Mouse (Mus musculus): ENCODE results near the gene Pard3. TPM values are rescaled to one million over a fixed set of nuclear protein-coding genes. Genes with fewer than 3 reads are reported as not detected.

The Pard3 gene
- polyA plus RNA-seq, 1 experiment from 2014 or later: 7.0 TPM

- Histone ChIP-seq H3K27ac (ENCODE audit: low read length) (no peak overlapping the region), H3K4me1 (ENCODE audit: control insufficient read depth, low read depth, low read length) (no peaks in the 10 kb centered on the region), H3K9me3 (replicated peaks; ENCODE audit: control insufficient read depth, low read length) (no peaks in the 10 kb centered on the region), H3K36me3 (ENCODE audit: control insufficient read depth, insufficient read depth) (no peaks in the 10 kb centered on the region), H3K4me2 (ENCODE audit: low read depth, low read length) (no peak overlapping the region), H3K9ac (ENCODE audit: low read depth, low read length) (no peak overlapping the region), H3K4me3 (ENCODE audit: low read depth, low read length) (no peak overlapping the region), H3K27me3 (ENCODE audit: control insufficient read depth, insufficient read depth, low read depth, low read length) (no peaks in the 10 kb centered on the region)
- peak; percentile 45; the same call in 1 of the 2 replicates for ATAC-seq (ENCODE audit: low read depth)
- 17% methylated on average over 5 of the region's 5 CpGs for WGBS (ENCODE audit: insufficient replicate concordance)
Measured at GRCm38 (mm10) chr8:127563634-127564033, 499.9 kb downstream of the Pard3 start.

GRCm38 (mm10) chr8:127564426-127564825, 500.7 kb downstream of the Pard3 start:
- 66% methylated on average over 4 of the region's 4 CpGs for WGBS (ENCODE audit: insufficient replicate concordance)
- ATAC-seq (ENCODE audit: low read depth): no peak

GRCm38 (mm10) chr8:127569212-127569611, 505.5 kb downstream of the Pard3 start:
- Histone ChIP-seq H3K4me2 (ENCODE audit: low read depth, low read length) (no peak overlapping the region), H3K9me3 (replicated peaks; ENCODE audit: control insufficient read depth, low read length) (no peaks in the 10 kb centered on the region), H3K27me3 (ENCODE audit: control insufficient read depth, insufficient read depth, low read depth, low read length) (no peaks in the 10 kb centered on the region), H3K4me3 (ENCODE audit: low read depth, low read length) (no peak overlapping the region), H3K36me3 (ENCODE audit: control insufficient read depth, insufficient read depth) (no peaks in the 10 kb centered on the region), H3K27ac (ENCODE audit: low read length) (no peak overlapping the region), H3K9ac (ENCODE audit: low read depth, low read length) (no peak overlapping the region), H3K4me1 (ENCODE audit: control insufficient read depth, low read depth, low read length) (no peaks in the 10 kb centered on the region)
- 73% methylated on average over 5 of the region's 5 CpGs for WGBS (ENCODE audit: insufficient replicate concordance)
- ATAC-seq (ENCODE audit: low read depth): no peak

More at GRCm38 (mm10) chr8:127564426-127564825, 500.7 kb downstream of the Pard3 start:
- H3K4me1 ChIP-seq (ENCODE audit: control insufficient read depth, low read depth, low read length): no peaks in the 10 kb centered on the region
- no peak overlapping the region for H3K4me3 ChIP-seq (ENCODE audit: low read depth, low read length)
- H3K9me3 ChIP-seq (replicated peaks; ENCODE audit: control insufficient read depth, low read length): no peaks in the 10 kb centered on the region
- H3K27me3 ChIP-seq (ENCODE audit: control insufficient read depth, insufficient read depth, low read depth, low read length): no peaks in the 10 kb centered on the region
- no peaks in the 10 kb centered on the region for H3K36me3 ChIP-seq (ENCODE audit: control insufficient read depth, insufficient read depth)
- no peak overlapping the region for H3K27ac ChIP-seq (ENCODE audit: low read length)
- H3K9ac ChIP-seq (ENCODE audit: low read depth, low read length): no peak overlapping the region
- no peak overlapping the region for H3K4me2 ChIP-seq (ENCODE audit: low read depth, low read length)

- ATAC-seq (ENCODE audit: low read depth): no peak
- no peaks in the 10 kb centered on the region for H3K27me3 ChIP-seq (ENCODE audit: control insufficient read depth, insufficient read depth, low read depth, low read length)
- no peaks in the 10 kb centered on the region for H3K4me1 ChIP-seq (ENCODE audit: control insufficient read depth, low read depth, low read length)
- 58% methylated on average over 1 of the region's 1 CpGs for WGBS (ENCODE audit: insufficient replicate concordance)
- no peaks in the 10 kb centered on the region for H3K9me3 ChIP-seq (replicated peaks; ENCODE audit: control insufficient read depth, low read length)
- H3K27ac ChIP-seq (ENCODE audit: low read length): no peak overlapping the region
- H3K4me3 ChIP-seq (ENCODE audit: low read depth, low read length): no peak overlapping the region
- H3K9ac ChIP-seq (ENCODE audit: low read depth, low read length): no peak overlapping the region
- no peaks in the 10 kb centered on the region for H3K36me3 ChIP-seq (ENCODE audit: control insufficient read depth, insufficient read depth)
- no peak overlapping the region for H3K4me2 ChIP-seq (ENCODE audit: low read depth, low read length)
Measured at GRCm38 (mm10) chr8:127570527-127570926, 506.8 kb downstream of the Pard3 start.

DNA sequence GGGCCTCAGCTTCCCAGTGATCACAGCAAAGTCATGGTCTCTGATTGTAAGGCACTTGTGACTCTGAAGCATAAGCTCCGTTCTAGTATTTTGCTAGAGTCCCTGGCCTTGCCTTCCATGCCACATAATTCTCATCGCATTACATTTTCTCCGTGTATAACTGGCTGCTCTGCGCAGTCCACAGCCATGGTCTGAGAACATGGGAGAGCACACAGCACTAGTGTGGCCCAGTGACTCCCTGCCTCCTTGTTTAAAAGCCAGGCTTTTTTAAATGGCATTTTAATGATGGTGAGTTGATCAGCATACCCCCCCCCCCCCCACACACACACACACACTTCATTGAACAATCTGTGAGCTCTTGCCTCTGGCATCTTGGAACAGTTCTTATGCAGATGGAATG, 508.8 kb downstream of the Pard3 start:
- H3K4me2 ChIP-seq (ENCODE audit: low read depth, low read length): no peak overlapping the region
- no peak for ATAC-seq (ENCODE audit: low read depth)
- no peaks in the 10 kb centered on the region for H3K4me1 ChIP-seq (ENCODE audit: control insufficient read depth, low read depth, low read length)
- no peak overlapping the region for H3K27ac ChIP-seq (ENCODE audit: low read length)
- H3K4me3 ChIP-seq (ENCODE audit: low read depth, low read length): no peak overlapping the region
- no peaks in the 10 kb centered on the region for H3K9me3 ChIP-seq (replicated peaks; ENCODE audit: control insufficient read depth, low read length)
- no peaks in the 10 kb centered on the region for H3K27me3 ChIP-seq (ENCODE audit: control insufficient read depth, insufficient read depth, low read depth, low read length)
- H3K36me3 ChIP-seq (ENCODE audit: control insufficient read depth, insufficient read depth): no peaks in the 10 kb centered on the region
- WGBS (ENCODE audit: insufficient replicate concordance): 78% methylated on average over 4 of the region's 4 CpGs
- H3K9ac ChIP-seq (ENCODE audit: low read depth, low read length): no peak overlapping the region

GRCm38 (mm10) chr8:127576657-127577056, 513.0 kb downstream of the Pard3 start:
- Histone ChIP-seq H3K9ac (ENCODE audit: low read depth, low read length) (no peak overlapping the region), H3K27me3 (ENCODE audit: control insufficient read depth, insufficient read depth, low read depth, low read length) (no peaks in the 10 kb centered on the region), H3K27ac (ENCODE audit: low read length) (no peak overlapping the region), H3K4me3 (ENCODE audit: low read depth, low read length) (no peak overlapping the region), H3K9me3 (replicated peaks; ENCODE audit: control insufficient read depth, low read length) (no peaks in the 10 kb centered on the region), H3K4me2 (ENCODE audit: low read depth, low read length) (no peak overlapping the region), H3K4me1 (ENCODE audit: control insufficient read depth, low read depth, low read length) (no peaks in the 10 kb centered on the region), H3K36me3 (ENCODE audit: control insufficient read depth, insufficient read depth) (no peaks in the 10 kb centered on the region)
- WGBS (ENCODE audit: insufficient replicate concordance): 46% methylated on average over 4 of the region's 4 CpGs
- no peak for ATAC-seq (ENCODE audit: low read depth)

- Histone ChIP-seq H3K27me3 (ENCODE audit: control insufficient read depth, insufficient read depth, low read depth, low read length) (no peaks in the 10 kb centered on the region), H3K4me1 (ENCODE audit: control insufficient read depth, low read depth, low read length) (no peaks in the 10 kb centered on the region), H3K9ac (ENCODE audit: low read depth, low read length) (no peak overlapping the region), H3K27ac (ENCODE audit: low read length) (no peak overlapping the region), H3K4me3 (ENCODE audit: low read depth, low read length) (no peak overlapping the region), H3K9me3 (replicated peaks; ENCODE audit: control insufficient read depth, low read length) (no peaks in the 10 kb centered on the region), H3K36me3 (ENCODE audit: control insufficient read depth, insufficient read depth) (no peaks in the 10 kb centered on the region), H3K4me2 (ENCODE audit: low read depth, low read length) (no peak overlapping the region)
- ATAC-seq (ENCODE audit: low read depth): no peak
- 69% methylated on average over 6 of the region's 6 CpGs for WGBS (ENCODE audit: insufficient replicate concordance)
Measured at GRCm38 (mm10) chr8:127577656-127578055, 514.0 kb downstream of the Pard3 start.

- 76% methylated on average over 9 of the region's 9 CpGs for WGBS (ENCODE audit: insufficient replicate concordance)
- no peaks in the 10 kb centered on the region for H3K36me3 ChIP-seq (ENCODE audit: control insufficient read depth, insufficient read depth)
- no peaks in the 10 kb centered on the region for H3K4me1 ChIP-seq (ENCODE audit: control insufficient read depth, low read depth, low read length)
- H3K27ac ChIP-seq (ENCODE audit: low read length): no peak overlapping the region
- no peak overlapping the region for H3K4me2 ChIP-seq (ENCODE audit: low read depth, low read length)
- H3K4me3 ChIP-seq (ENCODE audit: low read depth, low read length): no peak overlapping the region
- no peaks in the 10 kb centered on the region for H3K27me3 ChIP-seq (ENCODE audit: control insufficient read depth, insufficient read depth, low read depth, low read length)
- H3K9ac ChIP-seq (ENCODE audit: low read depth, low read length): no peak overlapping the region
- H3K9me3 ChIP-seq (replicated peaks; ENCODE audit: control insufficient read depth, low read length): no peaks in the 10 kb centered on the region
- no peak for ATAC-seq (ENCODE audit: low read depth)
Measured at GRCm38 (mm10) chr8:127579436-127579835, 515.7 kb downstream of the Pard3 start.

GRCm38 (mm10) chr8:127583429-127583828, 519.7 kb downstream of the Pard3 start:
- H3K4me1 ChIP-seq (ENCODE audit: control insufficient read depth, low read depth, low read length): no peaks in the 10 kb centered on the region
- no peak for ATAC-seq (ENCODE audit: low read depth)
- H3K9me3 ChIP-seq (replicated peaks; ENCODE audit: control insufficient read depth, low read length): no peaks in the 10 kb centered on the region
- no peaks in the 10 kb centered on the region for H3K27me3 ChIP-seq (ENCODE audit: control insufficient read depth, insufficient read depth, low read depth, low read length)
- no peak overlapping the region for H3K9ac ChIP-seq (ENCODE audit: low read depth, low read length)
- H3K27ac ChIP-seq (ENCODE audit: low read length): no peak overlapping the region
- no peaks in the 10 kb centered on the region for H3K36me3 ChIP-seq (ENCODE audit: control insufficient read depth, insufficient read depth)
- H3K4me3 ChIP-seq (ENCODE audit: low read depth, low read length): no peak overlapping the region
- WGBS (ENCODE audit: insufficient replicate concordance): 58% methylated on average over 2 of the region's 2 CpGs
- no peak overlapping the region for H3K4me2 ChIP-seq (ENCODE audit: low read depth, low read length)

All from liver, embryonic 16.5 days (tissue).